ENCODE assay signal across 14 mouse cellular contexts in genomic region chr16:51386456-51386855, GRCm38 (mm10).
"Had no signal": no experiment of that assay in that cellular context is flagged by ENCODE, and none has a peak within 500 bp of the region (broad histone marks: within the 10 kb centered on the region; RNA-seq: fewer than 3 reads in every experiment).

No protein-coding gene starts in this region.

- DNase-seq: lung, adult 18-20 months; lung, embryonic 14.5 days; lung, postnatal 10 days; lung, postnatal 4 days; thymus, adult 2 months; thymus, postnatal 25 days; thymus, postnatal 4 days had no signal

- H3K4me1 ChIP-seq: liver, embryonic 12.5 days; midbrain, embryonic 15.5 days; neural tube, embryonic 12.5 days; stomach, embryonic 15.5 days had no signal

- H3K4me2 ChIP-seq: liver, embryonic 12.5 days; lung, embryonic 14.5 days; midbrain, embryonic 12.5 days; midbrain, embryonic 15.5 days; neural tube, embryonic 12.5 days; stomach, embryonic 15.5 days had no signal

- H3K9ac ChIP-seq: liver, embryonic 12.5 days; liver, embryonic 14.5 days; lung, embryonic 14.5 days; midbrain, embryonic 12.5 days; midbrain, embryonic 15.5 days; neural tube, embryonic 12.5 days; stomach, embryonic 15.5 days had no signal

- H3K36me3 ChIP-seq: liver, embryonic 12.5 days; midbrain, embryonic 12.5 days; midbrain, embryonic 15.5 days; neural tube, embryonic 12.5 days; stomach, embryonic 15.5 days had no signal

- H3K27ac ChIP-seq: liver, embryonic 12.5 days; liver, embryonic 14.5 days; midbrain, embryonic 12.5 days; midbrain, embryonic 15.5 days; neural tube, embryonic 12.5 days; stomach, embryonic 15.5 days; stomach, postnatal 0 days had no signal

- H3K9me3 ChIP-seq: liver, embryonic 12.5 days; midbrain, embryonic 12.5 days; midbrain, embryonic 15.5 days; neural tube, embryonic 12.5 days; stomach, embryonic 15.5 days had no signal

- H3K4me3 ChIP-seq: liver, embryonic 12.5 days; midbrain, embryonic 12.5 days; midbrain, embryonic 15.5 days; neural tube, embryonic 12.5 days; stomach, embryonic 15.5 days had no signal

- ATAC-seq: liver, embryonic 12.5 days; midbrain, embryonic 15.5 days had no signal

- H3K27me3 ChIP-seq: liver, embryonic 12.5 days; midbrain, embryonic 12.5 days; midbrain, embryonic 15.5 days; neural tube, embryonic 12.5 days; stomach, embryonic 15.5 days had no signal
